Mouse (Mus musculus): ENCODE results near the gene Rundc3b. TPM values are rescaled to one million over a fixed set of nuclear protein-coding genes. Genes with fewer than 3 reads are reported as not detected.

Gene Rundc3b
- polyA plus RNA-seq (2014; fragmentation: Nextera tagmentation; extraction: Ambion mirVana) = 0.83 and 0.90 TPM in 2 replicates

- H3K27ac ChIP-seq (ENCODE audit: low read depth, low read length) = no peak within 1 kb of the TSS
- 1% methylated on average over 64 of the region's 74 CpGs for WGBS (ENCODE audit: insufficient replicate concordance)
These were observed at the start of gene Rundc3b for GRCm38 (mm10) chr5:8622596-8623231. Gene Rundc3b (minus strand): TSS chr5:8622952.

GRCm38 (mm10) chr5:8669606-8670005, 46.9 kb upstream of the Rundc3b start:
- 77% methylated on average over 1 of the region's 1 CpGs for WGBS (ENCODE audit: insufficient replicate concordance)
- H3K4me1 ChIP-seq (ENCODE audit: control insufficient read depth, insufficient read depth, low read length) = no peaks in the 10 kb centered on the region
- no peak overlapping the region for H3K27ac ChIP-seq (ENCODE audit: low read depth, low read length)
- H3K4me2 ChIP-seq = no peak overlapping the region
- no peaks in the 10 kb centered on the region for H3K27me3 ChIP-seq (ENCODE audit: control insufficient read depth, insufficient read depth, low read length)
- no peak overlapping the region for H3K4me3 ChIP-seq (ENCODE audit: low read depth, low read length)
- no peaks in the 10 kb centered on the region for H3K36me3 ChIP-seq (ENCODE audit: control insufficient read depth, insufficient read depth, low read length)
- no peaks in the 10 kb centered on the region for H3K9me3 ChIP-seq (replicated peaks; ENCODE audit: control insufficient read depth, low read length)
- no peak overlapping the region for H3K9ac ChIP-seq (ENCODE audit: low read depth, low read length)
- no peak for ATAC-seq (replicated peaks; ENCODE audit: insufficient number of reproducible peaks, low FRiP score, low TSS enrichment)

More at GRCm38 (mm10) chr5:8622596-8623231, at the start of gene Rundc3b:
- H3K27me3 ChIP-seq (ENCODE audit: control insufficient read depth, insufficient read depth, low read length) = no peaks in the 10 kb centered on the region; the same call in 1 of the 2 replicates
- peak within 1 kb of the TSS; percentile 73 for H3K9ac ChIP-seq (ENCODE audit: low read depth, low read length)
- peak; percentile 97 for ATAC-seq (replicated peaks; ENCODE audit: insufficient number of reproducible peaks, low FRiP score, low TSS enrichment)
- H3K9me3 ChIP-seq (replicated peaks; ENCODE audit: control insufficient read depth, low read length) = no peaks in the 10 kb centered on the region
- peak within 1 kb of the TSS; percentile 100 for H3K4me2 ChIP-seq
- H3K4me3 ChIP-seq (ENCODE audit: low read depth, low read length) = peak within 1 kb of the TSS; percentile 82
- H3K36me3 ChIP-seq (ENCODE audit: control insufficient read depth, insufficient read depth, low read length) = no peaks in the 10 kb centered on the region
- H3K4me1 ChIP-seq (ENCODE audit: control insufficient read depth, insufficient read depth, low read length) = no peaks in the 10 kb centered on the region; the same call in 1 of the 2 replicates

GRCm38 (mm10) chr5:8667758-8668474, 45.2 kb upstream of the Rundc3b start:
- H3K36me3 ChIP-seq (ENCODE audit: control insufficient read depth, insufficient read depth, low read length) = no peaks in the 10 kb centered on the region
- no peaks in the 10 kb centered on the region for H3K4me1 ChIP-seq (ENCODE audit: control insufficient read depth, insufficient read depth, low read length)
- no peak overlapping the region for H3K4me2 ChIP-seq
- no peaks in the 10 kb centered on the region for H3K9me3 ChIP-seq (replicated peaks; ENCODE audit: control insufficient read depth, low read length)
- no peaks in the 10 kb centered on the region for H3K27me3 ChIP-seq (ENCODE audit: control insufficient read depth, insufficient read depth, low read length)
- WGBS (ENCODE audit: insufficient replicate concordance) = 72% methylated on average over 9 of the region's 9 CpGs
- H3K4me3 ChIP-seq (ENCODE audit: low read depth, low read length) = no peak overlapping the region
- H3K27ac ChIP-seq (ENCODE audit: low read depth, low read length) = no peak overlapping the region
- H3K9ac ChIP-seq (ENCODE audit: low read depth, low read length) = no peak overlapping the region
- ATAC-seq (replicated peaks; ENCODE audit: insufficient number of reproducible peaks, low FRiP score, low TSS enrichment) = no peak

GRCm38 (mm10) chr5:8664678-8665077, 41.9 kb upstream of the Rundc3b start:
- no peak overlapping the region for H3K4me2 ChIP-seq
- H3K36me3 ChIP-seq (ENCODE audit: control insufficient read depth, insufficient read depth, low read length) = no peaks in the 10 kb centered on the region
- H3K9ac ChIP-seq (ENCODE audit: low read depth, low read length) = no peak overlapping the region
- H3K27ac ChIP-seq (ENCODE audit: low read depth, low read length) = no peak overlapping the region
- WGBS (ENCODE audit: insufficient replicate concordance) = 71% methylated on average over 3 of the region's 3 CpGs
- H3K4me3 ChIP-seq (ENCODE audit: low read depth, low read length) = no peak overlapping the region
- no peak for ATAC-seq (replicated peaks; ENCODE audit: insufficient number of reproducible peaks, low FRiP score, low TSS enrichment)
- H3K4me1 ChIP-seq (ENCODE audit: control insufficient read depth, insufficient read depth, low read length) = no peaks in the 10 kb centered on the region
- no peaks in the 10 kb centered on the region for H3K27me3 ChIP-seq (ENCODE audit: control insufficient read depth, insufficient read depth, low read length)
- no peaks in the 10 kb centered on the region for H3K9me3 ChIP-seq (replicated peaks; ENCODE audit: control insufficient read depth, low read length)

- WGBS (ENCODE audit: insufficient replicate concordance) = 74% methylated on average over 10 of the region's 10 CpGs
These were observed 38.0 kb upstream of the Rundc3b start for GRCm38 (mm10) chr5:8660738-8661151.

GRCm38 (mm10) chr5:8659911-8660737, 37.4 kb upstream of the Rundc3b start, which contains the start of gene Abcb1a:
Gene Abcb1a (plus strand): TSS chr5:8660077.
- Histone ChIP-seq H3K4me3 (ENCODE audit: low read depth, low read length) (peak within 1 kb of the TSS; percentile 49), H3K27ac (ENCODE audit: low read depth, low read length) (no peak within 1 kb of the TSS), H3K27me3 (ENCODE audit: control insufficient read depth, insufficient read depth, low read length) (no peaks in the 10 kb centered on the region), H3K4me1 (ENCODE audit: control insufficient read depth, insufficient read depth, low read length) (no peaks in the 10 kb centered on the region), H3K9me3 (replicated peaks; ENCODE audit: control insufficient read depth, low read length) (no peaks in the 10 kb centered on the region), H3K36me3 (ENCODE audit: control insufficient read depth, insufficient read depth, low read length) (no peaks in the 10 kb centered on the region), H3K4me2 (peak within 1 kb of the TSS; percentile 88), H3K9ac (ENCODE audit: low read depth, low read length) (peak within 1 kb of the TSS; percentile 54)
- 8% methylated on average over 37 of the region's 37 CpGs for WGBS (ENCODE audit: insufficient replicate concordance)
- ATAC-seq (replicated peaks; ENCODE audit: insufficient number of reproducible peaks, low FRiP score, low TSS enrichment) = peak; percentile 59; the same call in 1 of the 2 replicates

More at GRCm38 (mm10) chr5:8660738-8661151, 38.0 kb upstream of the Rundc3b start:
- H3K9ac ChIP-seq (ENCODE audit: low read depth, low read length) = no peak overlapping the region
- H3K36me3 ChIP-seq (ENCODE audit: control insufficient read depth, insufficient read depth, low read length) = no peaks in the 10 kb centered on the region
- H3K27ac ChIP-seq (ENCODE audit: low read depth, low read length) = no peak overlapping the region
- no peaks in the 10 kb centered on the region for H3K9me3 ChIP-seq (replicated peaks; ENCODE audit: control insufficient read depth, low read length)
- ATAC-seq (replicated peaks; ENCODE audit: insufficient number of reproducible peaks, low FRiP score, low TSS enrichment) = no peak
- peak overlapping the region; percentile 88 for H3K4me2 ChIP-seq
- H3K4me3 ChIP-seq (ENCODE audit: low read depth, low read length) = peak overlapping the region; percentile 49
- H3K27me3 ChIP-seq (ENCODE audit: control insufficient read depth, insufficient read depth, low read length) = no peaks in the 10 kb centered on the region
- no peaks in the 10 kb centered on the region for H3K4me1 ChIP-seq (ENCODE audit: control insufficient read depth, insufficient read depth, low read length)

GRCm38 (mm10) chr5:8652085-8652484, 29.3 kb upstream of the Rundc3b start:
- Histone ChIP-seq H3K27me3 (ENCODE audit: control insufficient read depth, insufficient read depth, low read length) (no peaks in the 10 kb centered on the region), H3K4me2 (no peak overlapping the region), H3K4me1 (ENCODE audit: control insufficient read depth, insufficient read depth, low read length) (no peaks in the 10 kb centered on the region), H3K27ac (ENCODE audit: low read depth, low read length) (no peak overlapping the region), H3K9ac (ENCODE audit: low read depth, low read length) (no peak overlapping the region), H3K36me3 (ENCODE audit: control insufficient read depth, insufficient read depth, low read length) (no peaks in the 10 kb centered on the region), H3K4me3 (ENCODE audit: low read depth, low read length) (no peak overlapping the region), H3K9me3 (replicated peaks; ENCODE audit: control insufficient read depth, low read length) (no peaks in the 10 kb centered on the region)
- 71% methylated on average over 2 of the region's 2 CpGs for WGBS (ENCODE audit: insufficient replicate concordance)
- no peak for ATAC-seq (replicated peaks; ENCODE audit: insufficient number of reproducible peaks, low FRiP score, low TSS enrichment)

DNA sequence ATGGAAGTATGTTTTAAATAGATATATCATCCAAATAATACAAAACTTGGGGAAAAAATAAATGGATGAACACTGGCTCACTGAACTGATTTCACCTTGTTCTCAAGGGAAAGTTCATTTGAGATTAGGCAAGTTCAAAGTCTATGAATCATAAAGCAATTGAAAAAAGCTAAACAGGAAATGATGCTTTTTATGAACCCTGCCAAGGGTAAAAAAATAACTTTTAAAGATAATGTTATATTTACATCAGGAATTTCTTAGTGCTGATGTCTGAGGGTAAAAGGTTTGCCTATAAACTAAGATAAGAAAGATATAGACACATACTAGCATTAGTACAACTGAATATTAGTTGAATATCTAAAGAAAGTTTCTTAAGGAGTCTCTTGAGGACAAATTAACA, 26.0 kb upstream of the Rundc3b start:
- Histone ChIP-seq H3K4me3 (ENCODE audit: low read depth, low read length) (no peak overlapping the region), H3K27me3 (ENCODE audit: control insufficient read depth, insufficient read depth, low read length) (no peaks in the 10 kb centered on the region), H3K4me2 (no peak overlapping the region), H3K36me3 (ENCODE audit: control insufficient read depth, insufficient read depth, low read length) (no peaks in the 10 kb centered on the region), H3K27ac (ENCODE audit: low read depth, low read length) (no peak overlapping the region), H3K9ac (ENCODE audit: low read depth, low read length) (no peak overlapping the region), H3K9me3 (replicated peaks; ENCODE audit: control insufficient read depth, low read length) (no peaks in the 10 kb centered on the region), H3K4me1 (ENCODE audit: control insufficient read depth, insufficient read depth, low read length) (no peaks in the 10 kb centered on the region)
- ATAC-seq (replicated peaks; ENCODE audit: insufficient number of reproducible peaks, low FRiP score, low TSS enrichment) = no peak
